Comparison of ENCODE assay signal across 29 mouse cellular contexts in the genomic region with DNA sequence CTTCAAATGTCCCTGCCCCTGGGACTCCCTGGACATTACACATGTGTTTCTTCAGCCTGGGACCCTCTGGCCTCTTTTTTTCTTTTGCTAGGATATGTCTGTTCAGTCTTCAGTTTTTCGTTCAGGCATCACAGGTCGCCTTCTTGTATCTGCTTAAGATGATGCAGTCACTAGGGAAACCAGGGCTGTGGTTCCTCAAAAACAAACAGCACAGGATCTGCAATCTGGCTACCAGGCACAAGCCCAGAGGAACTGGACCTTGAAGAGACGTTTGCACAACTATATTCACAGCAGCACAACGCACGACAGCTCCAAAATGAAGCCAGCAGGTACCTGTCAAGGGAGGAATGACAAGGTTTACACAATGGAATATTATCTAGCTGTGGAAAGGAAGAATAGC. TPM values are rescaled to one million over a fixed set of nuclear protein-coding genes. Genes with fewer than 3 reads are reported as not detected.
A peak's percentile ranks its signal among the peaks of the same experiment; 100 is the strongest.
DNase-seq lines count a peak whose midpoint lies in the region; ATAC-seq and TF ChIP-seq lines count a peak whose summit lies in the region.
"Had no signal": no experiment of that assay in that cellular context is flagged by ENCODE, and none has a peak within 500 bp of the region (broad histone marks: within the 10 kb centered on the region; RNA-seq: fewer than 3 reads in every experiment).

No protein-coding gene starts in this region.

- H3K4me3 ChIP-seq in gastrocnemius, adult 2 months = no peak overlapping the region
- H3K4me3 ChIP-seq in heart, embryonic 13.5 days = no peak overlapping the region
- H3K4me3 ChIP-seq: embryonic facial prominence, embryonic 10.5 days; embryonic facial prominence, embryonic 15.5 days; forebrain, embryonic 12.5 days; hindbrain, embryonic 12.5 days; layer of hippocampus, adult 2 months; limb, embryonic 13.5 days; midbrain, embryonic 12.5 days; neural tube, embryonic 13.5 days; stomach, embryonic 15.5 days had no signal

- WGBS in heart, embryonic 13.5 days = 76% methylated on average over 5 of the region's 5 CpGs

- no peaks in the 10 kb centered on the region for H3K36me3 ChIP-seq in heart, embryonic 13.5 days
- H3K36me3 ChIP-seq: embryonic facial prominence, embryonic 10.5 days; embryonic facial prominence, embryonic 15.5 days; forebrain, embryonic 12.5 days; hindbrain, embryonic 12.5 days; limb, embryonic 13.5 days; midbrain, embryonic 12.5 days; neural tube, embryonic 13.5 days; stomach, embryonic 15.5 days had no signal

- H3K9me3 ChIP-seq in heart, embryonic 13.5 days = 0 out of 2 replicates have a peak, but pooled peaks cover 4% of the 10 kb centered on the region
- H3K9me3 ChIP-seq: embryonic facial prominence, embryonic 10.5 days; forebrain, embryonic 12.5 days; neural tube, embryonic 13.5 days; stomach, embryonic 15.5 days had no signal

- TF ChIP-seq CTCF in gastrocnemius, adult 2 months (IDR thresholded peaks at IDR 0.05) = no peak

- H3K9ac ChIP-seq in heart, embryonic 13.5 days = peak overlapping the region; percentile 58; the same call in 1 of the 2 replicates
- H3K9ac ChIP-seq: embryonic facial prominence, embryonic 15.5 days; forebrain, embryonic 12.5 days; forebrain, postnatal 0 days; hindbrain, embryonic 12.5 days; limb, embryonic 13.5 days; midbrain, embryonic 12.5 days; neural tube, embryonic 13.5 days; stomach, embryonic 15.5 days had no signal

- intact Hi-C loops in gastrocnemius, adult 2 months (cut with DNase I) = loop anchor here (2.0 kb wide), 1 partner anchor 51 kb away; no protein-coding TSS in a partner anchor

- H3K4me1 ChIP-seq in heart, embryonic 13.5 days = peaks cover 52% of the 10 kb centered on the region

- no peak overlapping the region for H3K4me2 ChIP-seq in heart, embryonic 13.5 days
- H3K4me2 ChIP-seq: embryonic facial prominence, embryonic 15.5 days; forebrain, embryonic 12.5 days; hindbrain, embryonic 12.5 days; limb, embryonic 13.5 days; liver, embryonic 11.5 days; midbrain, embryonic 12.5 days; neural tube, embryonic 13.5 days; stomach, embryonic 15.5 days had no signal

- DNase-seq in gastrocnemius, adult 2 months = no peak
- DNase-seq in gastrocnemius, postnatal 25 days = no peak
- DNase-seq in heart, adult 9 months (ENCODE audit: low spot score in 2 of 2) = no peak
- DNase-seq in lung, postnatal 36 days = peak; percentile 41
- no peak for DNase-seq in lung, adult 18-20 months
- no peak for DNase-seq in layer of hippocampus, postnatal 36 days
- DNase-seq: cerebellum, adult 8-10 months; cerebellum, postnatal 25 days; forebrain, postnatal 0 days; gastrocnemius, postnatal 10 days; kidney, adult 9 months; right cerebral cortex, postnatal 14 days; thymus, adult 18-20 months; thymus, postnatal 36 days had no signal

- H3K27ac ChIP-seq in gastrocnemius, adult 2 months = peak overlapping the region; percentile 80; the same call in 1 of the 2 replicates
- H3K27ac ChIP-seq in heart, embryonic 13.5 days (replicated peaks) = no peak overlapping the region
- H3K27ac ChIP-seq: embryonic facial prominence, embryonic 15.5 days; hindbrain, embryonic 12.5 days; layer of hippocampus, adult 2 months; limb, embryonic 13.5 days; midbrain, embryonic 12.5 days had no signal

- no peaks in the 10 kb centered on the region for H3K27me3 ChIP-seq in heart, embryonic 13.5 days (replicated peaks)
- H3K27me3 ChIP-seq: CH12.LX; embryonic facial prominence, embryonic 15.5 days; forebrain, embryonic 12.5 days; hindbrain, embryonic 12.5 days; limb, embryonic 13.5 days; midbrain, embryonic 12.5 days; neural tube, embryonic 13.5 days; stomach, embryonic 15.5 days had no signal

- no peak for ATAC-seq in heart, embryonic 13.5 days (ENCODE audit: extremely low read depth, insufficient number of reproducible peaks, low FRiP score, low TSS enrichment)
- ATAC-seq in neutrophil, adult 5-6 weeks (ENCODE audit: extremely low read depth, insufficient number of reproducible peaks, low FRiP score, poor library complexity, severe bottlenecking) = peak; percentile 25; the same call in 1 of the 2 replicates
- ATAC-seq: activated CD4-positive, CD25-positive, alpha-beta regulatory T cell, adult 4 months; forebrain, postnatal 0 days had no signal

RNA-seq across cellular contexts. Expression of a gene that starts 45.0 kb away (rescaled TPM):
- total RNA-seq in gastrocnemius, adult 2 months (2021) = 1 to 10 TPM; 1.1 to 3.8 TPM
- total RNA-seq in gastrocnemius, postnatal 25 days (2021) = 1 to 10 TPM; 1.5 to 2.0 TPM
- 3.1 and 3.6 TPM in 2 replicates for polyA plus RNA-seq in heart, embryonic 13.5 days (2015; fragmentation: Nextera tagmentation; extraction: Ambion mirVana)
- total RNA-seq in neutrophil, adult 5-6 weeks (2017) = 7.4 and 12.0 TPM in 2 replicates
- under 1 TPM; 0.17 to 0.33 TPM for total RNA-seq in layer of hippocampus, postnatal 36 days (2021)
- total RNA-seq: CH12.LX had no signal
- polyA plus RNA-seq: C2C12 had no signal
